Mouse (Mus musculus): ENCODE results near the gene Lingo2. TPM values are rescaled to one million over a fixed set of nuclear protein-coding genes. Genes with fewer than 3 reads are reported as not detected.
"Not testable (repeated sequence)": the region's sequence is repeated elsewhere in the genome, so short reads cannot be mapped to it uniquely, and the experiment has no call there.

The Lingo2 gene
- total RNA-seq, 2 experiments from 2014 or later = 0.10 TPM

DNA sequence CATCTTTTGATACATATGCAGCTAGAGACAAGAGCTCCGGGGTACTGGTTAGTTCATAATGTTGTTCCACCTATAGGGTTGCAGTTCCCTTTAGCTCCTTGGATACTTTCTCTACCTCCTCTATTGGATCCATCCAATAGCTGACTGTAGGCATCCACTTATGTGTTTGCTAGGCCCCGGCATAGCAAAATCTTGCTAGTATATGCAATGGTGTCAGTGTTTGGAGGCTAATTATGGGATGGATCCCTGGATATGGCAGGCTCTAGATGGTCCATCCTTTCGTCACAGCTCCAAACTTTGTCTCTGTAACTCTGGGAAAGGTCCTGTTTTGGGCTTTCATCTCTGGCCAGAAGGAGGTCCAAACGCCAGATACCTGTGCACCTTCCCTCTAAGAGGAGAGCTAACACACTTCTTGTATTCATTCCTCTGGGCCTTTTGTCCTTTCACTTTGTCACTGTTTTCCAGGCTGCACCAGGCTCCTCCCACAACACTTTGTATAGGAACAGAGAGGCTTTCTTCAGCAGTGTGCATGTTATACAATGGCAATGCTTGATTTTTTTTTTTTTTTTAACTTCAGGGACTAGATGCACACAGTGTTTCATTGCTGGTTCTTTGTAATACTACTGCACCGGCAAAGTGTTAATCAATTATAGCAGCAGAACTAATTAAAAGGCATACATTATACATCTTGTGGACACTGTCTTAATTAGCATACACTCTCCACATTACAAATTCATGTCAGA lies 1262.9 kb downstream of the Lingo2 start:
- not testable (repeated sequence) for DNase-seq (ENCODE audit: low spot score in 2 of 2)

Small RNA genes lying within 50 kb of the gene (microRNA-seq; reads per million reads assigned to microRNA genes)
- 0 reads per million in 2 experiments for gene Mir873a (ENCODE audit: borderline number of aligned reads in 2 of 2)
- gene Mir873b (ENCODE audit: borderline number of aligned reads in 2 of 2) = 0 reads per million in 2 experiments
- gene Mir876 (ENCODE audit: borderline number of aligned reads in 2 of 2) = 0 reads per million in 2 experiments
